Mouse (Mus musculus): ENCODE results near the gene Sprn. TPM values are rescaled to one million over a fixed set of nuclear protein-coding genes. Genes with fewer than 3 reads are reported as not detected.
A peak's percentile ranks its signal among the peaks of the same experiment; 100 is the strongest.

Gene Sprn
- polyA plus RNA-seq, 1 experiment from 2014 or later: 3.3 TPM

DNA sequence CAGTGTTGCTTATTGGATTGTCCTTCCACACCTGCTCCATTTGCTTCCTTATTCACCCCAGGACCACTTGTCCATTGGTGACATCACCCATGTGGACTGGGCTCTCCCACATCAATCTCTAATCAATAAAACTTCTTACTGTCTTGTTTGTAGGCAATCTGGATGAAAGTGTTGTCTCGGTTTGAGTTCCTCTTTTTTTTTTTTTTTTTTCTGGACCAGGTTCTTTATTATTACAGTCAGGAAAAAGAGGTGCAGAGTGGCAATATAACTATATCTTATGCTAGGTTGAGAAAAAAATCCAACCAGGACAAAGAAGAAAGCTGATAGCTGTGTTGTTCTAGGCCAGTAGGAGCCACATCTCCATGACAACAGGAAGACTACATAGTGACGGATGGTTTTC is 26.0 kb upstream of the Sprn start:
- Histone ChIP-seq H3K4me1 (no peaks in the 10 kb centered on the region), H3K27me3 (0 out of 2 replicates have a peak, but pooled peaks cover under 1% of the 10 kb centered on the region), H3K27ac (no peak overlapping the region), H3K4me2 (no peak overlapping the region), H3K9ac (no peak overlapping the region), H3K9me3 (replicated peaks) (no peaks in the 10 kb centered on the region), H3K4me3 (no peak overlapping the region), H3K36me3 (ENCODE audit: poor library complexity, severe bottlenecking) (no peaks in the 10 kb centered on the region)
- WGBS: 87% methylated on average over 2 of the region's 2 CpGs
- ATAC-seq: no peak

DNA sequence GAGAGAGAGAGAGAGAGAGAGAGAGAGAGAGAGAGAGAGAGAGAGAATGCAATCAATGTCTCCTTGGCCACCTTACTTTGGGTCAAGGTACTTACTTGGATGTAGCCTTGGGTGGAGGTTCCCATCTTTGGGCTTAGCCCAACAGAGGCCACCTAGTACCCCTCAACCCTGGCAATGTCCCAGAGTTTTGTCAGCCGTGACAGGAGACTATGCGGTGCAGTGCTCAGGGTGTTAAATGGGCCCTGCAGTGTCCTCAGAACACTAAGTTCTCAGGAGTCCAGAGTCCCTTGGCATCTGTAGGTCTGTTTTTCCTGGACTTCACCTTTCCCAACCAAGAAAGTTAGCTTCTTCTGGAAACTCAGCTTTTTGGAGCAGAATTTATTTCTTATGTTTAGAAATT is 24.5 kb upstream of the Sprn start:
- no peak overlapping the region for H3K9ac ChIP-seq
- ATAC-seq: no peak
- WGBS: 71% methylated on average over 2 of the region's 2 CpGs

DNA sequence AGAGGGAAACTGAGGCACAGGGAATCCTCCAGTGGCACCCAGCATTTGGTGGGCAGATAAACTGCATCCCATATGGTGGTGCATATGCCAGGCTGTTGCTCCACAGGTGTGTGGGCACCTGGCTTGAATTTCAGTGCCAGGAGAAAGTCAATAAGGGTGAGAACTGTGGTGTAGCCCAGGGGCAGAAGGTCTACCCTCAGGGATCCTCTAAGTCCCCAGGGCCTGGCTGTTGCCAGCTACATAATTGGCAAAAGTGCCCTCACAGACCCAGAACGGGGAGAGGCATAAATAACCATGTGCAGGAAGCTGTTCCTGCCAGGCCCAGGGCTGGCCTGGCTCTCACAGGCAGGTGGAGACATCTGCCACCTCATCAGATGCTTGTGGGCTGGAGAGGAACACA is 18.3 kb upstream of the Sprn start, which contains the start of gene Olfr523:
Gene Olfr523 (plus strand): TSS at position 282 of the 400 bp plus-strand sequence.
- Histone ChIP-seq H3K4me2 (no peak within 1 kb of the TSS), H3K36me3 (ENCODE audit: poor library complexity, severe bottlenecking) (no peaks in the 10 kb centered on the region), H3K4me3 (no peak within 1 kb of the TSS), H3K9ac (no peak within 1 kb of the TSS), H3K4me1 (no peaks in the 10 kb centered on the region), H3K27me3 (no peaks in the 10 kb centered on the region), H3K27ac (no peak within 1 kb of the TSS), H3K9me3 (replicated peaks) (no peaks in the 10 kb centered on the region)
- ATAC-seq: no peak
- WGBS: 43% methylated on average over 1 of the region's 1 CpGs

More for the DNA sequence above, 24.5 kb upstream of the Sprn start:
- H3K36me3 ChIP-seq (ENCODE audit: poor library complexity, severe bottlenecking): no peaks in the 10 kb centered on the region
- no peaks in the 10 kb centered on the region for H3K27me3 ChIP-seq
- no peak overlapping the region for H3K4me3 ChIP-seq
- H3K4me2 ChIP-seq: no peak overlapping the region
- H3K9me3 ChIP-seq (replicated peaks): no peaks in the 10 kb centered on the region
- H3K27ac ChIP-seq: no peak overlapping the region
- H3K4me1 ChIP-seq: no peaks in the 10 kb centered on the region

DNA sequence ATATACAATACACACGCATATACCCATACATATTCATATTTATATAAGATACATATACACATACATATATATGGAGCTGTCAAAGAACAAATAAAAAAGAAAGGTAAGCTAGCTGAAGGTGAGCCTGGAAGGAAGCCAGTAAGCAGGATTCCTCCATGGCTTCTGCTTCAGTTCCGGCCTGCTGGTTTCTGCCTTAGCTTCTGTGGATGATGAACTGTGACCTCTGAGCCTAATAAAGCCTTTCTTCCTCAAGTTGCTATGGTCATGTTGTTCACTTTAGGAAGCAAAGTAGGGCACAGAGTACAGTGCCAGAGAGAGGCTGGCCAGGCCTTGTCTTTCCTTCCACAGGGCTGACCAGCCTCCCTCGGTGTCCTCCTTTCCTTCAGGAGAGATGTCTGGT is 16.2 kb upstream of the Sprn start:
- Histone ChIP-seq H3K4me2 (no peak overlapping the region), H3K9me3 (replicated peaks) (no peaks in the 10 kb centered on the region), H3K36me3 (ENCODE audit: poor library complexity, severe bottlenecking) (no peaks in the 10 kb centered on the region), H3K4me1 (no peaks in the 10 kb centered on the region), H3K27me3 (no peaks in the 10 kb centered on the region), H3K27ac (no peak overlapping the region), H3K4me3 (no peak overlapping the region), H3K9ac (no peak overlapping the region)
- ATAC-seq: no peak
- WGBS: 97% methylated on average over 3 of the region's 3 CpGs

DNA sequence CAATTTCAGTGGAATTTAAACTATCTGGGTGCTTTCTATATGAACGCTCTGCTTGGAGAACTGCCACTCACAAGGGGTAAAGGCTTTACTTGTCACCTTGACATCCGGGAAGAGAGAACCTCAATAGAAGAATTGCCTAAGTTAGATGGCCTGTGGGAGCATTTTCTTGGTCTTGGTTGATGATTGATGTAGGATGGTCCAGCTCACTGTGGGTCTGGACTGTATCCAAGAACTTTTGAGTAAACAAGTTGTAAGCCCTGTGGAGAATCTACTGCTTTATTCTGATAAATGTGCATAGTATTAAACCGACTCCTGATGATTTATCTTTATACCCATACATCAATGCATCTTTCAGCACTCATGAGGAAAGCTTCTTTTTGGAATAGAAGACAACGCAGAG is 14.7 kb upstream of the Sprn start:
- Histone ChIP-seq H3K4me2 (no peak overlapping the region), H3K27me3 (no peaks in the 10 kb centered on the region), H3K4me1 (no peaks in the 10 kb centered on the region), H3K9ac (no peak overlapping the region), H3K36me3 (ENCODE audit: poor library complexity, severe bottlenecking) (no peaks in the 10 kb centered on the region), H3K9me3 (replicated peaks) (no peaks in the 10 kb centered on the region), H3K27ac (no peak overlapping the region), H3K4me3 (no peak overlapping the region)
- no peak for ATAC-seq
- 85% methylated on average over 4 of the region's 4 CpGs for WGBS

DNA sequence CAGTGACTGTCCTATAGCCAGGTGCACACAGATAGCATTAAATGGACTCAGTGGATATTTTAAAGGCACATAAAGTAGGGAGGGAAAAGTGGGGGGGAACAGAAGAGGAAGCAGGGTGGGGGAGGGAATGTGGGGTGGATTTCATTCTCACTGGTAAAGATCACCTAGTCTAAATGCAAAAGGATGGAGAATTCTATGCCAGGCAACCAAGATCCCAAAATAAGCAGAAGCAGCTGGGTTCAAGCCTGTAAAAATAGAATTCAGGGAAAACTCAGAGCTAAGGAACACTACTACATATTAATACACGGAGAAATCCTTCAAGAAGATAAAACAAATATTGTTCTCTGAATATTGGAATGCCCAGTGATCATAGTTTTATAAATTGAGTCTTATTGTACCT is 13.3 kb upstream of the Sprn start:
- 80% methylated on average over 1 of the region's 1 CpGs for WGBS
- no peaks in the 10 kb centered on the region for H3K4me1 ChIP-seq
- H3K9me3 ChIP-seq (replicated peaks): no peaks in the 10 kb centered on the region
- ATAC-seq: no peak
- H3K4me2 ChIP-seq: no peak overlapping the region
- no peak overlapping the region for H3K9ac ChIP-seq
- no peak overlapping the region for H3K4me3 ChIP-seq
- H3K27me3 ChIP-seq: no peaks in the 10 kb centered on the region
- H3K36me3 ChIP-seq (ENCODE audit: poor library complexity, severe bottlenecking): no peaks in the 10 kb centered on the region
- H3K27ac ChIP-seq: no peak overlapping the region

DNA sequence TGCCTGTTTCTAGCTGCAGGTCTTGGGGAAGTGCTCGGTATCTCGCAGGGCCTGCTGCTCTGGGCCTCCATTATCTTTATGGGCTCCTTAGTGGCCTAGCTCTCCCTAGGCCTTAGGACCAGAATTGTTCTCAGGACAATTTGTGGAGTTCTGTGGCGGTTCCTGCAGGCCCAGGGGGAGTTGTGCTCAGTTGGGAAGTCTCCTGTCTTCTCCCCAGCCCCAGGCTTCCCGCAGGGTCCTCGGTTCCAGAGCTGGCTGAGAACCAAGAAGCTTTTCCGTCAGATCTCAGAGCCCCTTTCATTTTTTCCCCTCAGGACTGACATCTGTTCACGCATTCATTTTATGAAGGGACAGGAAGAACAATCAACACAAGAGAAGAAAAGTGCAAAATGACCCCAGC is 10.0 kb upstream of the Sprn start, which contains the start of gene Olfr522:
Gene Olfr522 (minus strand): TSS at position 101 of the 400 bp plus-strand sequence.
- Histone ChIP-seq H3K9ac (no peak within 1 kb of the TSS), H3K9me3 (replicated peaks) (no peaks in the 10 kb centered on the region), H3K36me3 (ENCODE audit: poor library complexity, severe bottlenecking) (no peaks in the 10 kb centered on the region), H3K4me2 (no peak within 1 kb of the TSS), H3K27ac (no peak within 1 kb of the TSS), H3K4me3 (no peak within 1 kb of the TSS), H3K4me1 (no peaks in the 10 kb centered on the region), H3K27me3 (no peaks in the 10 kb centered on the region)
- WGBS: 81% methylated on average over 7 of the region's 7 CpGs
- no peak for ATAC-seq

DNA sequence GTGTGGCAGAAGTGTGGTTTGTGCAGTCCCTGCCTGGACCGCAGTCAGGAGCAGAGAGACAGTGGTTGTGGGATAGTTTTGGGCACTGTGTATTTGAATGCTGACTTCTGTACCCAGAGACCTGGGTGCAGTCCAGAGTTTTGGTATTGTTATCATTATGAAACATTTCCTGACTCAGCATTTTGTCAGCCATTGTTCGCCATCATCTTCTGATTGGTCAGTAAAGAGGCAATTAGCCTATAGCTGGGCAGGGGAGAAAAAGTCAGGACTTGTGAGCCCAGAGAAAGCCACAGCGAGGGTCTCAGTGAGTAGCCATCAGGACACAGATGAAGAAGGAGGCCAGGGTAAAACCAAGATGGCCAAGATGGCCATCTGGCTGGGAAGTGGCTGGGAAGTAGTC is 5.7 kb upstream of the Sprn start:
- ATAC-seq: no peak
- Histone ChIP-seq H3K4me3 (no peak overlapping the region), H3K4me1 (no peaks in the 10 kb centered on the region), H3K27me3 (peaks cover 4% of the 10 kb centered on the region; the same call in 1 of the 2 replicates), H3K36me3 (ENCODE audit: poor library complexity, severe bottlenecking) (no peaks in the 10 kb centered on the region), H3K9ac (no peak overlapping the region), H3K27ac (no peak overlapping the region), H3K4me2 (no peak overlapping the region), H3K9me3 (replicated peaks) (no peaks in the 10 kb centered on the region)
- 74% methylated on average over 3 of the region's 3 CpGs for WGBS

DNA sequence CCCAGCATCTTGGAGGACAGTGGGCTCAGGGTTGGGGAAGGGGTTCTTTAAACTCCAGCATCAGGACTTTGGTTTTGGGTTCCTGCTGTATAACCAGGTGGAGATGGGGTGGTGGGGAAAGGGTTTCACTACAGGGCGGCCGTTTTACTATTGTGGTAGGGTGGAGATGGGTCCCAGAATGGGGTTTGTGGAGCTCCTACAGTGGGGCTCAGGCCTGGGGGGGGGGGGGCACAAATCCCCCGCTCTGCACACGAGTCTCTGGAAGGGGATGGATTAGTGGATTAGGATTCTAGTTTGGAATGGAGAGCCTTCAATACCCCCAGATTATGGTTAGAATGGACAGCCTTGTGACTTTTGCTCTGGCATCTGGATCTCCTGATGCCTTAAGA is 854 bp downstream of the Sprn start:
- 15% methylated on average over 4 of the region's 4 CpGs for WGBS
- Histone ChIP-seq H3K4me1 (peaks cover 17% of the 10 kb centered on the region), H3K27ac (no peak overlapping the region), H3K4me3 (peak overlapping the region; percentile 41), H3K36me3 (ENCODE audit: poor library complexity, severe bottlenecking) (no peaks in the 10 kb centered on the region), H3K9ac (peak overlapping the region; percentile 64), H3K27me3 (peaks cover 30% of the 10 kb centered on the region), H3K9me3 (replicated peaks) (no peaks in the 10 kb centered on the region), H3K4me2 (peak overlapping the region; percentile 60)
- 0 out of 2 replicates have a peak, but pooled peaks have one; percentile 25 for ATAC-seq

DNA sequence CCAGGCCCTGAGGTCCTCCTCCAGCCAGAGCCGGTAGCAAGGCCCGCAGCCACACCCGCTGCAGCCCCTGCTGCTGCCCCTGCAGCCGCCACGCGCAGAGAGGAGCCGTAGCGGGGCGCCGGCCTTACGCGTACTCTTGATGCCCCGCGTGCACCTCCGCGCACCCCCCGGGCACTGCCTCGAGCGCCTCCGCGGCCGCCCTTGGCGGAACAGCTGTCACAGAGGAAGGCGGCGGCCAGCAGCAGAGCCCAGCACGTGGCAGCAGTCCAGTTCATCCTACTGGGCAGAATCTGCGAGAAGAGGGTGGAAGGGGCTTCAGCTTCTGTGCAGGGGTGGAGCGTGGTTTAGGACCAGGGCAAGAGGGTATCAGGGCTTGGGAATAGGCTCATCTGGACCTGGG is 1.3 kb downstream of the Sprn start:
- 0 out of 2 replicates have a peak, but pooled peaks have one; percentile 34 for ATAC-seq
- Histone ChIP-seq H3K27me3 (peaks cover 27% of the 10 kb centered on the region), H3K27ac (no peak overlapping the region), H3K4me2 (peak overlapping the region; percentile 60), H3K4me1 (peaks cover 17% of the 10 kb centered on the region), H3K9ac (peak overlapping the region; percentile 64), H3K4me3 (peak overlapping the region; percentile 41), H3K9me3 (replicated peaks) (no peaks in the 10 kb centered on the region), H3K36me3 (ENCODE audit: poor library complexity, severe bottlenecking) (no peaks in the 10 kb centered on the region)
- 5% methylated on average over 28 of the region's 28 CpGs for WGBS

DNA sequence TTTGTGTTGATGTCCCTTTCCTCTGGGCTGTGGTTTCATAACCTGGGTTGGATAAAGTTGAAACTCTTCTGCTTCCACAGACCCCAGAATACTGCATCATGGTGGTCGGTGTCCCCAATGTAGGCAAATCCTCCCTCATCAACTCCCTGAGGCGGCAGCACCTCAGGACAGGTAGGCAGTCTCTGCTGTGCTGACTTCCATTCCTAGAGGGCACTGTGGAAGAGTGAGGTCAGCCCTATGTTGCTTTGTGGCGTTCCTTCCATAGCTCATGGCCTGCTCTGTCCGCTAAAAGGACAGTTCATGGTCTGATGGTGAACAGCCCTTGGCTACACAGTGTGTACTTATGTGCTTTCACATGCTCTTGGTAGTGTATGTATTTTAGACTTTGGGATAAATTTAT is 10.1 kb downstream of the Sprn start:
- Histone ChIP-seq H3K4me3 (no peak overlapping the region), H3K9ac (no peak overlapping the region), H3K4me1 (no peaks in the 10 kb centered on the region), H3K9me3 (replicated peaks) (no peaks in the 10 kb centered on the region), H3K27me3 (no peaks in the 10 kb centered on the region), H3K4me2 (no peak overlapping the region), H3K36me3 (ENCODE audit: poor library complexity, severe bottlenecking) (peaks cover 13% of the 10 kb centered on the region; the same call in 1 of the 2 replicates), H3K27ac (no peak overlapping the region)
- ATAC-seq: no peak
- 87% methylated on average over 4 of the region's 4 CpGs for WGBS

DNA sequence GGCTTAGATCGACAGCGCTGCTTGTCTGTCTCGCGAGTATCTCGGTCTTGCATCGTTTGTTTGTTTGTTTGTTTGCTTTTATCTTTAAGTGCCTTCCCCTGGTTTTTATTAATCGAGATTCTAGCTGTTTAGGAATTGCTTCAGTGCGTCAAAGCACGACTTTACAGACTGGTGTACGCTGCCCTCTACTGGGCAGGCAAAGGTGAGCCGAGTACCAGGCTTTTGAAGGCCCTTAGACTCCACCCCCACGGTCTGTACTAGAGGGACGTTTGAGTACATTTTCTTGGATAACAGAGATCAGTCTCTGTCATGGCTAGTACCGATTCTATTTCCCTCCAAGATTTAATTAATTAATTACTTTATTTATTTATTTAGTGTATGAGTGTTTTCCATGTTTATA is 13.3 kb downstream of the Sprn start:
- Histone ChIP-seq H3K36me3 (ENCODE audit: poor library complexity, severe bottlenecking) (no peaks in the 10 kb centered on the region), H3K9me3 (replicated peaks) (no peaks in the 10 kb centered on the region), H3K27ac (no peak overlapping the region), H3K4me1 (peaks cover 7% of the 10 kb centered on the region), H3K4me2 (no peak overlapping the region), H3K27me3 (no peaks in the 10 kb centered on the region), H3K9ac (no peak overlapping the region; the same call in 1 of the 2 replicates), H3K4me3 (no peak overlapping the region)
- WGBS: 6% methylated on average over 14 of the region's 14 CpGs
- ATAC-seq: no peak

DNA sequence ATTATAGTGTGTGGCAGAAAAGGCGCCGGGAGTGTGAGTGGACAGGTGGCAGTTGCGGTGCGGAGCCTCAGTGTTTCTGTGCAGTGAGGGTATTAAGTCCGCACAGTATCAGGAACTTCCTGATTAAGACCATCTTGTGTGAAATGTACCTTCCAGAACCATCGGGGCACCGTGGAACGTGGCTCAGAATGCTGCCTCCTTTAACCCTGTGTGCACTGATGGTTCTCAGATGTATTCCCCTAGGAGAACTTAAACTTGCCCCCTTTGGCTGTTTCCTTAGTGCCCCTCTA is 16.7 kb downstream of the Sprn start:
- Histone ChIP-seq H3K36me3 (ENCODE audit: poor library complexity, severe bottlenecking) (no peaks in the 10 kb centered on the region), H3K4me2 (peak overlapping the region; percentile 94), H3K27ac (no peak overlapping the region; the same call in 1 of the 2 replicates), H3K9ac (peak overlapping the region; percentile 87), H3K27me3 (no peaks in the 10 kb centered on the region), H3K4me3 (peak overlapping the region; percentile 83), H3K9me3 (replicated peaks) (no peaks in the 10 kb centered on the region), H3K4me1 (peaks cover 7% of the 10 kb centered on the region)
- ATAC-seq: no peak
- WGBS: under 1% methylated on average over 8 of the region's 8 CpGs
